Mouse (Mus musculus) lung, postnatal 25 days (tissue): ENCODE results near the gene Bcr.
A peak's percentile ranks its signal among the peaks of the same experiment; 100 is the strongest.

Experiments
- DNase-seq: peaks from one replicate; pipeline ENCODE4 v3.0.0; 2022; ENCODE audit warnings: low spot score

The Bcr gene

DNA sequence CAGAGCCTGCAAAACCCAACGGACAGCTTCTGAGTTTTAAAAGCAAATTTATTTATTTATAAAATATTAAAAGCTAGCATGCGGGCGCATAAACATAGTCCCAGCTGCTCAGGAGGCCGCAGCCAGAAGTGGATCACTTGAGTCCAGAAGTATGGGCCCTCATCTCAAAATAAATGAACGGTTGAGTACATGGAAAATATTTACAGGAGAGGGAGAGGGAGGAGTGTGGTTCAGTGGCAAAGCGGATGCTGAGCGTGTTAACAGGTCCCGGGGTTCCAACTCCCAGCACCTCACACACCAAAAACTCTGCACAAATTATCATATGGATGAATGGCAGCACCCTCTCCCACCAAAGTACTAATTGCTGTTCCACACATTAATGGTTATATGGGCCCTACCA, 2.1 kb upstream of the Bcr start:
- DNase-seq = peak; percentile 76

DNA sequence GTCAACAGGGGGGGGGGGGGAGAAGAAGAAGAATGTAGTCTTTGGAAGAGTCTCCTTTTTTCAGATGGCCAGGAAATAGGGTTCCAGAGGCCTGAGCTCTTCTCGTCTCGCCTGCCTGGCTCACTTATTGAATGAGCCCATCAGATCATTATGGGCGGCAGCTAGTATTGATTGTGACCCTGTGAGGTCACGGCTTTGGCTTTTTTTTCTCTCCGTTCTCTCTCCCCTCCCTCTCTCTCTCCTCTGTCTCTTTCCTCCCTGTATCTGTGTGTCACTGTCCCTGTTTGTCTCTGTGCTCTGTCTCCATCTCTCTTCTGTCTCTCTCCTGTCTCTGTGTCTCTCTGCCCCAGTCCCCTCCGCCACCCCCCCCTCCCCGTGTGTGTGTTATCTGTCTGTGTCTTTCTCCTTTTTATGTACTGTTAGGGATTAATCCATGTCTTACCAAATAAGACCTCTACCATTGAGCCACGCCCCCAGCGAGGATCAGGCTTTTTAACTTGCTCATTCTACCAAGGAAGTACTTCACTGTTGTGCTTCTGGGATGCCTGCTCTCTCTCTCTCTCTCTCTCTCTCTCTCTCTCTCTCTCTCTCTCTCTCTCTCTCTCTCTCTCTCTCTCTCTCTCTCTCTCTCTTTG, 1.5 kb upstream of the Bcr start:
- DNase-seq = no peak

DNA sequence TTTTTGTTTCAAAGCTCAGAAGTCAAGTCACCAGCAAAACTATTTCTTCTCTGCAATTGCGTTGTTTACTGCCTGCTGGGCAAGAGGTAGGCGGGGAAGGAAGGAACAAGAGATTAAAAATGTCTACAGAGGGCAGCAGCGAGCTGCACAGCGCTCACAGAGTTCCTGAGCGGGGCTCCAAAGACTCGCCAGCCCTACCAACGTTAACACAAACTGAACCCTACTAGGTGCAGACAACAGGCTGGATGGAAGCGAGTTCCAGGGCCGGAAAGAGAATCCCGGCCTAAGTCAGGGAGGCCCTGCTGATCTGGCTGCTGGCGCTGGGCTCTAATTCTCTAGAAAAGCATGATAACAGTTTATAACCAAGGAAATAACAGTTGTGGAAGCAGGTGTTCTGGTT, 996 bp upstream of the Bcr start:
- peak; percentile 87 for DNase-seq

DNA sequence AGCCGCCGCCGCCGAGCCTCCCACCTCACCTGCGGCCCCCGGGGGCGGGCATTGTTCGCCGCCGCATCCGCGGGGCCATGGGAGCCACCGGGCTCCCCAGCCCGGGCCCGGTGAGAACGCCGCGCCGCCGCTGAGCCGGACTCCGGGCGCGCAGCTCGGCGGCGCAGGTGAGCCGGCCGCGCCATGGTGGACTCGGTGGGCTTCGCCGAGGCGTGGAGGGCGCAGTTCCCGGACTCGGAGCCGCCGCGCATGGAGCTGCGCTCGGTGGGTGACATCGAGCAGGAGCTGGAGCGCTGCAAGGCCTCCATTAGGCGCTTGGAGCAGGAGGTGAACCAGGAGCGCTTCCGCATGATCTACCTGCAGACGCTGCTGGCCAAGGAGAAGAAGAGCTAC, 447 bp downstream of the Bcr start:
- no peak for DNase-seq

DNA sequence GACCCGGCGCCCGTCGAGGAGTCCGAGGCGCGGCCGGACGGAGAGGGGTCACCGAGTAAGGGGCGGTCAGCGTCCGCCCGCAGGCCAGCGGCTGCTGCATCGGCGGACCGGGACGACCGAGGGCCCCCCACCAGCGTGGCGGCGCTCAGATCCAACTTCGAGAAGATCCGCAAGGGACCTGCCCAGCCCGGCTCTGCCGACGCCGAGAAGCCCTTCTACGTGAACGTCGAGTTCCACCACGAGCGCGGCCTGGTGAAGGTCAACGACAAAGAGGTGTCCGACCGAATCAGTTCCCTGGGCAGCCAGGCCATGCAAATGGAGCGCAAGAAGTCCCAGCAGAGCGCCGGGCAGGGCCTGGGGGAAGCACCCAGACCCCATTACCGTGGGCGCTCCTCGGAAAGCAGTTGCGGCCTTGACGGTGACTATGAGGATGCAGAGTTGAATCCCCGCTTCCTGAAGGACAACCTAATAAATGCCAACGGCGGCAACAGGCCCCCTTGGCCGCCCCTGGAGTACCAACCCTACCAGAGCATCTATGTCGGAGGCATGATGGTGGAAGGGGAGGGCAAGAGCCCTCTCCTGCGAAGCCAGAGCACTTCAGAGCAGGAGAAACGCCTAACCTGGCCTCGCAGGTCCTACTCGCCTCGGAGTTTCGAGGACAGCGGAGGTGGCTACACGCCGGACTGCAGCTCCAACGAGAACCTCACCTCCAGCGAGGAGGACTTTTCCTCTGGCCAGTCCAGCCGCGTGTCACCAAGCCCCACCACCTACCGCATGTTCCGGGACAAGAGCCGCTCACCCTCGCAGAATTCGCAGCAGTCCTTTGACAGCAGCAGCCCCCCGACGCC, 1.2 kb downstream of the Bcr start:
- DNase-seq = no peak

DNA sequence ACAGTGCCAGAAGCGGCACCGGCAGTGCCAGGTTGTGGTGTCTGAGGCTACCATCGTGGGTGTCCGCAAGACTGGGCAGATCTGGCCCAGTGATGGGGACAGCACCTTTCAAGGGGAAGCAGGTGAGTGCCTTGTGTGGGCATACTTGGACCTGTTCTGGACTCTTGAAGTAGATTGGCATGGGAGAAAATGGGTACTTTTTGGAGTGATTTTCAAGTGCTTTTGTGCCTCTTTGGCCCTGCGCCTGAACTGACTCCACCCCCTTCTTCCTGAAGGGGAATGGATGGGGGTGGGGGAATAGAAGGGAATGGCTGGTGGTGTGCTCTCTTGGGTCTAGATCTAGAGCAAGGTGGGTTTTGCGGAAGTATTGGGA, 1.8 kb downstream of the Bcr start:
- DNase-seq = peak; percentile 82

DNA sequence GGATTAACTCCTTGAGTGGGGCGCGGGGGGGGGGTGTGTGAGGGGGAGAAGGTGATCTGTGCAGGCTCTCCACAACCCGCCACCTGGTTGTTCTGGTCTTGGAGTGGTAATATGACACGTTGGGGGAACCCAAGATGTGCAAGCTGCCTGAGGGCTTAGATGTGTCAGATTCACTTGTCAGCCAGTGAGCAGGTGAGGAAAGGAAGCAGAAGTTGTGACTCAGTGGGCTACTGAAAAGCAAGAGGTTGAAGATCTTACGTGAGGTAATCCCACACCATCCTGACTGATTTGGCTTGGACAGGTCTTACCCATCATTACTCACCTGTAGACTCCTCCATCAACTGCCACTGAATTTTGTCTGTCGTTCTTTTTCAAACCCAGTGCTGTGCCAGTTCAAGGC, 2.2 kb downstream of the Bcr start:
- DNase-seq = no peak

DNA sequence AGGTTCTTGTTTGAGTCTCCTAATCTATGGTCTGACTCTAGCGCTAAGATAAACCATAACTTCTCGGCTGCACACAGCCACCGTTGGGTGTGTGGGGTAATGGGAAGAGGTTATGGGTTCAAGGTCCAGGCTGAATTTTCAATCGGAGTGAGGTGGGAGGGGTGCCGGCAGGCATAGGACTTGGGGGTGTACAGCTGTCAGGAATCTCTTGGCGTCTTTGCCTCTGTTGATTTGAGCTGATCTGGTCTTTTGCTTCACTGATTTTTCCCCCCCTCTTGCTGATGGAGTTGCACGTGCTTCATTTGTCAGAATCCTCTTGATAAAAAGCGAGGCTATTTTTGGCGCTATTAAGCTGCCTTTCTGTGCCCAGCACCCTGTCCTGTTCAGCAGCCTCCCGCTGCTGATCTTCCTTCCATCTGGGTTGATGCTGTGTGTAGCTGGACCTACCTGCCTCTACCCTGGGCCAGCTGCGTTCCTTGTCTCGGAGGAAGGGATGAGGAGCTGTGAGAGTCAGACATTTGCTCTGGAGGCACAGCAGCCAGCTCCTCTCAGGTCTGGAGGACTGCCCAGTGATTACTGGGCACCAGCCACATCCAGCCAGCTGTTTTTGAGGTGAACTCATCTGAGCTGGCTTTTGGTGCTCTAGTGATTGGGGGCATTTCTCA, 3.0 kb downstream of the Bcr start:
- DNase-seq = no peak

DNA sequence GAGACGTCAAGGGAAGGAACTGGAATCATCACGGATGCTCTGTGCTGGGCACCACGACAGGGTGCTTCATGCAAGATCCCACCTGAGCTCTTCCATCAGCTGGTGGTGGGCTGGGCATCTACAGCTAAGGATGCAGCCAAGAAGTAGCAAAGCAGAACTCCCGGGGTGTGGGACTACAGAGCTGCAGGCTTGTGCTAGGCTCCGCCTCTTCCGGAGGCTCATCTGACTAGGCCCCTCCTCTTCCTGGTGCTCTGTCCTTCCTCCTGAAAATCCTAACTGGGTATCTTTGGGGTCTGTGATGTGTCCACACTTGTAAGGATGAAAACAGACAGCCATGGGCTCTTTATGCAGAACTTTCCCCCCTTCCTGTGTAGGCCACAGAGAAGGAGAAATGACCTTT, 5.3 kb downstream of the Bcr start:
- DNase-seq = no peak

DNA sequence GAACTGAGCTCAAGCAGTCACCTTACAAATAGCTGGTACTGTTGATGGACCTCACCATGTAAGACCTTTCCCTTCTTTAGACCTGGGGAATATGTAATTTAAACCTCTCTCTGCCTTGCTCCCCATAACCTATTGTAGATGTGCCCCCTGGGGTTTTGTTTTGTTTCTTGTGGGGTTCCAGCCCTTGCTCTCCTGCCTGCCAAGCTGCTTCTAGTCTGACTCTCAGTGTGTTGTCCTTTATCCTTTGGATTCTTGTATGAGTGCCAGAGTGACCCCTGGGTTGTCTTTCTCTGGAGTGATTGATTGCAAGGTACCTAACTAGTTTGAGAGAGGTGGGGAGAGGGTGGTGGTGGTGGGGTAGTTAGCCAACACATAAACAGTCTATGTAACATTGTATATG, 7.1 kb downstream of the Bcr start:
- no peak for DNase-seq

DNA sequence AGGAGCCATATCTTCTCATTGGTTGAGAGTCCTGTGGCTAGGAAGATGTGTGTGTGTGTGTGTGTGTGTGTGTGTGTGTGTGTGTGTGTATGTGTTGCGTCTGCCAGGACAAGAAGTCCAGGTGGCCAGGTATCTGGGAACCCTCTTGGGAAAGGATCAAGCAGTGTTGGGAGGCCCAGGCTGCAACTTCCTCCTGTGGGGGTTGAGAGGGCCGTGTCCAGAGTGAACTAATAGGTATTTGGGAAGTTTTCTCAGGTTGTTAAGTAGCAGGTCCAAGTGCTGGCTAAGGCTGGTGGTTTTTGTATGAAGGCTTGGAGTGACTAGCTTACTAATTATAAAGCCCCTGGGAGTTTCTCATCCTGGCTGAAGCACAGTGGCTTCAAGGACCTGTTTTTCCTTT, 7.7 kb downstream of the Bcr start:
- DNase-seq = peak; percentile 62

DNA sequence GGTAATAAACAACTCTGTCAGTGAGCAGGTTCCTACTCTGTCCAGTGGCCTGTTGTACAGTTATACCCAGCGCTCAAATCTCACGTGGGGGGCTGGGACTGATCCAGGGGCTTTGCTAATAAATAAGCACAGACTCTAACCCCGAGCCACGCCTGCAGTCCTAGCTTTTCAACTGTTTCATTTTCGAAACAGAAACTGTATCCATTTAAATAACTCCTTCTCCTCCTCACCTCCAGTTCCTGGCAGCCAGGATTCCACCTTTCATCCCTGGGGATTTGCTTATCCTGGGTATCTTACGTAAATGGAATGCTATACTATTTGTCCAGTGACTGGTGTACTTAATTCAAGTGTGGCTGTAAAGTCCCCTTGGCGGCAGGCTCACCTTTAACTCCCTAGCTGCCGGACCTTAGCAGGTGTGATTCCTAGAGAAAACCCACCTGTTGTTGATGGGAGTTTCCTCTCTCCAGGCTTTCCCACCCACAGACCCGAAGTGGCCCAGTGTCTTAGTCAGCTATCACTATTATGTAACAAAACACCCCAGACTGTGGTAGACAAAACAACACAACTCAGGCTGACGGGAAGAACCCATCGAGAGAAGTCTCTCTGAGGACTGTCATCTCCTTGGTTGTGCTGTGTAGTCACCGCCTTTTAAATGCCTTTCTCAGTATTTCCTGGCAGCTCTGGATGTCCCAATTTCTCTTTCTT, 8.4 kb downstream of the Bcr start:
- DNase-seq = peak; percentile 68

DNA sequence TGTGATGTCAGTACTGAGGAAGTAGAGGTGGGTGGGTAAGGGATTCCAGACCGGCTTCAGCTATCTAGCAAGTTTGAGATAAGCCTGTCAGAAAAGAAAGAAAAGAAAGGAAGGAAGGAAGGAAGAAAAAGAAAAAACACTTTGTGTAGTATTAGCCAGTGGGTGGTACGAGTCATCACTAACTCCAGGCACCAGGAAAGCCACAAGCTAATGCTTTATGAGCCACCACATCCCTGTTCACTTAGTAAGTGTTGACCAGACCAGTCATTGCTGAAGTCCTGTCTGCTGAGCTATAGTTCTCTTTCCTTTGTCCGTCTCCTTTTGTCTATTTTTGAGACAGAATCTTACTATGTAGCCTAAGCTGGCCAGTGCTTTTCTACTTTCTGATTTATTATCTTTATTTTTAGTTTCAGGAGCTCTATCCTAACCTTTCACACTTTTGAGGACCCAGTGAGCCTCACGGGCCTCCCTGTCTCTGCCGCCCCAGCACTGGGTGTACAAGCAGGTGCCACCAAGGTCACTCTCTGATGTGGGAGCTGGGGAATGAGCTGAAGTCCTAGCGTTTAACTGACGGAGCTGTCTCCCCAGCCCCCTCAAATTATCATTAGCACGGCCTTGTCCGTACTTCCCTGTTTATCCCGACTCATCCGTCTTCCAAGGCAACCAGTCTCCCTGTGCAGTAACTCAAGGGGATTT, 10.0 kb downstream of the Bcr start:
- no peak for DNase-seq

DNA sequence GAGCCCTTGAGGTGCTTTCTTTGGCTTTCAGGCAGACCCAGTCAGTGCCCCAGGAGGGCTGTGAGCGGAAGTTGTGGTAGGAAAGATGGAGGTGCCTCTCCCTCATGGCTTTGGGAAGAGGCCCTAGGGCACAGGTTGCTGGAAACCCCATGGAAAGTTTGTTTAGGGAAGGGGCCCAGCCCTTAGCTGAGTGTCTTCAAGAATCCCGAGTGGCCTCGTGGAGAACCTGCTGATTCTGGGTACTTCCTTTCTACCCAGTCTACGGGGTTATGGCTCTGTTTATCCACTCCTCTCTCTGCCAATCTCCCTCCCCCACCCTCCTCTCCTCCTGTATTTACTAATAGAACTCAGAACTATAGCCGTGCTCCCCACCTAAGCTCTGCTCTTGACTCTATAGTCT, 15.3 kb downstream of the Bcr start:
- no peak for DNase-seq

DNA sequence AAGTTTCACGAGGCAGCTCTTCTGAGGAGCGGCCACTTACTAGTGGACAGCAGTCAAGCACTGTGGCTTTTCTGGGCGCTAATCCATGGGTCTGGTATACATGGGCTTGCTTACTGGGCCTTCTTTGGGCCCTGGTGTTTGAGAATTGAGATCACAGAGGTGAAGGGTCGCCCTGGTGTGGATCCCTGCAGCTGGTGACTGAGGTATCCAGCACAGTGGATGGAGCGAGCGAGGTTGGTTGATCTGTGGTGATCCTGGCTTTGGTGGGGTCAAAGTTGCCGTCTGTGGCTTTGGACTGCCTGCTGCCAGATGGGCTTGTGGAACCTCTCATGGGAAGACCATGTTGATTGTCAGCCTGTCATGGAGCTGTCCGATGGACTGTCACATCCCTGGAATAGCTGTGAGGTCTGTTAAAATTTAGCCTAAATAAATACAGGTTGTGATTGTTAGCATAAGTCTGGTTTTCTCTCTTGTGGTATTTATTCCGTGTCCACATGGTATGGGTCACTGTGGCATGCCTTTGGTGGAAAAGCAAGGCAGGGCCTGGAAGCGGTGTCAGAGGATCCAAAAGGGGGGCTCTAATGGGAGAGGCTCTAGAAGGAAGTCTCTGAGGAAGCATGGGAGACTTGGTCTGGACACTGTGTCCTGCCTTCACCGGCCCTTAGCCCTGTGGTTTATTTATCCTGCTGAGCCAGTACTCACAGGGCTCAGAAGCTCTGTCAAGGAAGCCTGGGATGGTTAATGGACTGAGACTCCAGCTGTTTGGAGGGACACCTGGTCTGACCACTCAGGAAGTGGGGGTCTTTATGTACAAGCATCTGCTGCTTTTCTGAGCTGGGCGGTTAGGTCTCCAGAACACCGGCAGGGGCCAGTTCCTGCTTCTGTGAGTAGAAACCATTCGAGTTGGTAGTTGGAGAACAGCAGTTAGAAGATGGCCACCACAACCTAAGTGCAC, 18.1 kb downstream of the Bcr start:
- no peak for DNase-seq

DNA sequence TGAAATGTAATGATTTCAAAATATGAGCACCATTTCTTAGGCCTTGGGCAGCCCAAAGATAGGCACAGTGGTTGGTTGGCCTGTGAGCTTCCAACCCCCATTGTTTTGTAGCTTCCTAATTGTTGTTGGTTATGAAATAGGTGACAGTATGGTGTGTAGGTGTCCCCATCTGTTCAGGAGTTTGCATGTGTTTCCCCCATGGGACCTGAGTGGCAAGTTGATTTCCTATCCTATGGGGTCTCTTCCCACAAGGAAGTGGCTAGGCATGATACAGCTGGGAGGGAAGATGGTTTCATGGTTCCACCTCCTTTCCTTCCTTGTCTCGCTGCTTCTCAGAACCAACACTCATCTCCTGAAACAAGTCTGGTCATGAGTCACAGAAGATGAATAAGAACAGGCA, 24.9 kb downstream of the Bcr start:
- no peak for DNase-seq

DNA sequence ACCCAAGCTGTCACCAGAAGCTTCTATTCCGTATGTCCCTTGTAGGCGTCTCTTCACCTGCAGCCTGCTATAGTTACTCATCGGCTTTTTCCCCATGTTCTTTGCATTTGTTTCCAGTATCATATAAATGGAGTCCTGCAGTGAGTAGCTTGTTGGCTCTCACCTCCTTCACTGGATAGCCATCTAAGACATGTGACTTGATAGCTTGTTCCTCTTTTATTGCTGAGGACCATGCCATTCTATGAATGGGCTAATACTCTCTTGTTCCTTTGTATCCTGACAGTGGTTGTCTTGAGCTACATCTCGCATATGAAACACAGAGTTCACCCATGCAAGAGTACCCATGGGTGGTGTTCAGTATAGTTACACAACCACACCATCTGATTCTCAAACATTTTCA, 28.1 kb downstream of the Bcr start:
- DNase-seq = no peak

DNA sequence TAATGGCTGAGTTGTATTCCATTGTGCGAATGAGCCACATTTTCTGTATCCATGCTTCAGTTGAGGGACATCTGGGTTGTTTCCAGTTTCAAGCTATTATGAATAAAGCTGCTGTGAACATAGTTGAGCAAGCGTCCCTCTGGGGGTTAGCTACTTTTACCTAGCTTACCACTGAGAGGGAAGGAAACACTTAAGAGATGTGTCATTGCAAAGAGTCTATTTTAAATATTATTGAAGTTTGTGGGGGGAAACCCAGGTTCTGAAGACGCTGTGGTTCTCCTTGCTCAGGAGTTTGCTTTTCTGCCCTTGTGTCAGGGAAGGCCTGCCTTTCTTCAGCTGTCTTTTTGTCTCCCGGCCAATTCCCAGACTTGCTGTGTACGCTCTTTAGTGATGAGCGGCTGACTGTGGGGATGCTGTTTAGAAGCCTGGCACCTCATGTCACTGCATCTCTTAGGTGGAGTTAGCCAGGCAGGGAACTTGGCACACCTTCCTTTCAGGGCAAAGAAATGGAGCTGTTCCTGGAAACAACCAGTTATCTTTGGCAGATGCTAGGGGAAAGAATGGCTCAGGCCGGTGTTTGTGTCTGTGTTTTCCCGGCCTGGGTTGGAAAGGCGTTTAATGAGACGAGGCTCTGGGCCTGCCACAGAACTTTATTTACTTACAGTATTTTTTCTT, 31.2 kb downstream of the Bcr start:
- DNase-seq = no peak

DNA sequence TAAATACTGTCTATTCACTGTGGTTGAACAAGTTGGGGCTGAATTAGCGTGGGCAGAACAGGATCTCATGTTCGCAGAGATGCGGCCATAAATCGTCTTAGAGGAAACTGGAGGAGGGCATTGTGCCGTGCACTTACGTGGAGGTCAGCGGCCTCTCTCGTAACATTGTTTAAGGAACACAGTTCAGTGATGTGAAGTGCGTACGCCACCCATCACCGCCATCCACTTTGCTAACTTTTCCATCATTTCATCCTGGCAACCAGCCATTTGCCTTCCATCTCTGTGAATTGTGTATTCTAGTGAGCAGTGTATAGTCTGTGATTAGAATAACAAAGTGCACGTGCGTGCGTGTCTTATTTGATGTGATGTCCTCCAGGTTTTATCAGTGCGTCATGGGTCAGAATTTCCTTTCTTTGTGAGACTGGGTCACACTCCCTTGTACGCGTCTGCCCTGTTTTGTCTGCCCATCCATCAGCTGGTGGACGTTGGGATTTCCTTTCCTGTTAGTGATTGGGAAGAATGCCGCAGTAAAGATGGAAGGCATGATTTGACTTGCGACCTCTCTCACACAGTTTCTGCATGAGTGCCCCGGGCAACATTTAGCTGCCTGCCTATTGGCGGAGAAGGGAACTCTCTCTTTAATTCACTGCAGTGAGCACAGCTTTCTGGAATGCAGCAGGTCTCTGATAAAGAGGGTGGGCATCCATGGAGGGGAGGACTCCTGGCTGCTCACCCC, 33.0 kb downstream of the Bcr start:
- no peak for DNase-seq

DNA sequence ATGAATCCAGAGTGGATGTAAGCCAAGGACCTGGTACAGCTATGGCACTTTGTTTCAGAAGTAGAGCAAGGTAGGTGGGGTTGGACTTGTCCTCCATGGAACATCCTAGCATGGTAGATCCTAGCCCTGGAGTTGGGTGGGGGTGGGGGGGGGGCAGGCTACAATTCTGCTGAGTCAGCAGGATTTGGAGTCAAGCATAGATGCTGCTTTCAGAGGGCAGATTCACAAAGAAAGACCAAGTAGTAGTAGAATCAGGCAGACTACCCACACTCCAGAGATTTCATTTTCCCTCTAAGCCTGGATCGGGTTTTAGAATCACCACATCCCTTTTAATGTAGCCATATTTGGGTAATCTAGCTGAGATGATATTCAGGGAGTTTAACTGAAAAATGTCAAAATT, 33.9 kb downstream of the Bcr start:
- DNase-seq = no peak
